Mouse (Mus musculus) cerebral cortex, adult 2 months (tissue): Measurements from ENCODE around the gene Tmem106a.

Experiments
- WGBS: fragments of 180-500 bp; shearing (Covaris S2); methylation state at CpG from one replicate; pipeline ENCODE4 v1.1.7; 2018; 5-methylcytosine and 5-hydroxymethylcytosine counted together

Gene Tmem106a

GRCm38 (mm10) chr11:101582054-101583035 lies at the start of gene Tmem106a:
Gene Tmem106a (plus strand): TSS chr11:101582242.
- 39% methylated on average over 31 of the region's 31 CpGs for WGBS

- 46% methylated on average over 9 of the region's 9 CpGs for WGBS
Measured at GRCm38 (mm10) chr11:101543533-101543932, 38.5 kb upstream of the Tmem106a start.

- WGBS: 70% methylated on average over 1 of the region's 1 CpGs
Measured at GRCm38 (mm10) chr11:101544132-101544531, 37.9 kb upstream of the Tmem106a start.

- WGBS: under 1% methylated on average over 43 of the region's 43 CpGs
Measured at GRCm38 (mm10) chr11:101551751-101552475, 30.1 kb upstream of the Tmem106a start, which contains the start of the genes Brca1 and Nbr1. Gene Brca1 (minus strand): TSS chr11:101551955. Gene Nbr1 (plus strand): TSS chr11:101552149.

GRCm38 (mm10) chr11:101552476-101553300 lies 29.4 kb upstream of the Tmem106a start:
- WGBS: under 1% methylated on average over 37 of the region's 37 CpGs

- 10% methylated on average over 8 of the region's 8 CpGs for WGBS
Measured at GRCm38 (mm10) chr11:101553354-101553930, 28.6 kb upstream of the Tmem106a start.

GRCm38 (mm10) chr11:101556541-101556940 lies 25.5 kb upstream of the Tmem106a start:
- WGBS: 88% methylated on average over 7 of the region's 7 CpGs

GRCm38 (mm10) chr11:101556954-101557353 lies 25.1 kb upstream of the Tmem106a start:
- WGBS: 47% methylated on average over 2 of the region's 2 CpGs

- 21% methylated on average over 5 of the region's 5 CpGs for WGBS
Measured at GRCm38 (mm10) chr11:101562391-101562790, 19.7 kb upstream of the Tmem106a start.

GRCm38 (mm10) chr11:101568421-101568820 lies 13.6 kb upstream of the Tmem106a start:
- 81% methylated on average over 3 of the region's 3 CpGs for WGBS

GRCm38 (mm10) chr11:101576116-101576515 lies 5.9 kb upstream of the Tmem106a start:
- WGBS: 82% methylated on average over 6 of the region's 6 CpGs

GRCm38 (mm10) chr11:101581081-101581764 lies 819 bp upstream of the Tmem106a start:
- WGBS: 83% methylated on average over 6 of the region's 6 CpGs

- WGBS: 88% methylated on average over 2 of the region's 2 CpGs
Measured at GRCm38 (mm10) chr11:101583205-101583604, 1.2 kb downstream of the Tmem106a start.

GRCm38 (mm10) chr11:101585031-101585430 lies 3.0 kb downstream of the Tmem106a start:
- 100% methylated on average over 1 of the region's 1 CpGs for WGBS

- 76% methylated on average over 4 of the region's 4 CpGs for WGBS
Measured at GRCm38 (mm10) chr11:101585805-101586204, 3.8 kb downstream of the Tmem106a start.

GRCm38 (mm10) chr11:101587676-101588075 lies 5.6 kb downstream of the Tmem106a start:
- WGBS: 70% methylated on average over 10 of the region's 10 CpGs

- 95% methylated on average over 7 of the region's 7 CpGs for WGBS
Measured at GRCm38 (mm10) chr11:101588868-101589267, 6.8 kb downstream of the Tmem106a start.

- WGBS: 35% methylated on average over 5 of the region's 5 CpGs
Measured at GRCm38 (mm10) chr11:101589444-101589843, 7.4 kb downstream of the Tmem106a start.

GRCm38 (mm10) chr11:101589989-101590624 lies 8.1 kb downstream of the Tmem106a start:
- WGBS: 88% methylated on average over 12 of the region's 12 CpGs

- 79% methylated on average over 6 of the region's 6 CpGs for WGBS
Measured at GRCm38 (mm10) chr11:101599156-101599555, 17.1 kb downstream of the Tmem106a start, which contains the start of gene Gm11634. Gene Gm11634 (minus strand): TSS chr11:101599256.
